Mouse (Mus musculus): ENCODE measurements around the gene Vmn1r214. TPM values are rescaled to one million over a fixed set of nuclear protein-coding genes. Genes with fewer than 3 reads are reported as not detected.

The Vmn1r214 gene
- not detected in 2 replicates for polyA plus RNA-seq (2015; fragmentation: Nextera tagmentation; extraction: Ambion mirVana)

- Histone ChIP-seq H3K9ac (replicated peaks) (no peak within 1 kb of the TSS), H3K9me3 (no peaks in the 10 kb centered on the region), H3K4me3 (replicated peaks) (no peak within 1 kb of the TSS), H3K27ac (no peak within 1 kb of the TSS), H3K36me3 (no peaks in the 10 kb centered on the region), H3K4me1 (replicated peaks) (no peaks in the 10 kb centered on the region), H3K27me3 (no peaks in the 10 kb centered on the region), H3K4me2 (replicated peaks) (no peak within 1 kb of the TSS)
- WGBS: 92% methylated on average over 3 of the region's 3 CpGs
- no peak for ATAC-seq
Observed at GRCm38 (mm10) chr13:23030118-23030517, at the start of gene Vmn1r214. Vmn1r214 (plus strand) TSS chr13:23030418.

DNA sequence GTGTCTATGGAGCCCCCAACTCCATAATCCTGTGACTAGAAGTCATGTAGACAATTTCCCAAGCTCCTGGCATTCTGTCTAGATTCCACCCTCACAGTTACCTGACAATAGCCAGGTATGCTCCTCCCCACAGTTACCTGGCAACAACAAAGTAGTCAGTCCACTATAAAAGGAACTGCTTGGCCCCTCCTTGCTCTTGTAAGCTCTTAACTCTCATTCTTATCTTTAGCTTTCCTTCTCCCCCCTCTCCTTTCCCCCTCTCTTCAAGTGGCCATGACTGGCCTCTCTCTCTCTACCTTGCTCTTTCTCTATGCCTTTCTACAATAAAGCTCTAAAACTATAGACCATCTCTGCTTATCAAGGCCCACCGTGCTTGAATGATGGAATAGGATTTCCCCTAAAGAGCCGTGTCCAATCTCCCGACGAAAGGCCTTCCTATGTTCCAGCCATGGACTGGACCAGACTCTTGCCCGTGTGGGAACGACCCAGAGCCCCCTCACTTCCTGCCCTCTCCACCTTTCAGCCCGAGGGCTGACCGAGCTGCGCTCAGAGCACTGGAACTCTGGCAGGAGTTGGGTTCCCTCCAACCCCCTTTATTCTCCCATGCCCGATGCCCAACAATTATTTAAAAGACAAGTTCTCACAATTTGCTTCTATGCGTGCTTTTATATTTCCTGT lies 39.9 kb upstream of the Vmn1r214 start:
- 90% methylated on average over 11 of the region's 11 CpGs for WGBS
- Histone ChIP-seq H3K27me3 (no peaks in the 10 kb centered on the region), H3K9ac (replicated peaks) (no peak overlapping the region), H3K4me2 (replicated peaks) (no peak overlapping the region), H3K27ac (no peak overlapping the region), H3K36me3 (no peaks in the 10 kb centered on the region), H3K9me3 (no peaks in the 10 kb centered on the region), H3K4me1 (replicated peaks) (no peaks in the 10 kb centered on the region), H3K4me3 (replicated peaks) (no peak overlapping the region)
- ATAC-seq: no peak

DNA sequence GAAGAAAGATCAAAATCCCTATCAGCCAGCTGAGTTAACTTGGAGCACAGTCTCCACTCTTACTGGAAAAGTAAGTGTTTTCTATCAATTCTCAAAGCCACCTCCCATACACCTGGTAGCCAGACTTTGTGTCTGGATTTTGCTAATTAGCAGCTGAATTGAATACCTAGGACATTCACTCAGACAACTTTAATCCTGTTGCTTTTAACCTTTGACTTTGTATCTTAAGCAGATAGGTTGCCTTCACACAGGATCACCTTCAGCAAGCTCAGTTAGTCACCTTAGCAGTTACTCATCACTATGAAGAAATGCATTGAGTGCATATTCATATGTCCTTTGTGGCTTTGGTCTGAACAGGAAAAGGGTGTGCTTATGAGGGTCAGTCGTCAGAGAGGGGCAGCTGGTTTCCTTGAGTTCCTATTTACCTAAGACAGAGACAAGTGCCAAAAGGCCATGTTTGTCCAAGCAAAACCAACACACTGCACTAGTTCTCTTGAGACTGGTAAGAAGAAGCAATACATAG lies 38.0 kb upstream of the Vmn1r214 start:
- no peak overlapping the region for H3K9ac ChIP-seq (replicated peaks)
- H3K9me3 ChIP-seq: no peaks in the 10 kb centered on the region
- no peaks in the 10 kb centered on the region for H3K27me3 ChIP-seq
- no peak overlapping the region for H3K4me3 ChIP-seq (replicated peaks)
- WGBS: 35% methylated on average over 1 of the region's 1 CpGs
- no peak overlapping the region for H3K4me2 ChIP-seq (replicated peaks)
- H3K4me1 ChIP-seq (replicated peaks): no peaks in the 10 kb centered on the region
- ATAC-seq: no peak
- no peak overlapping the region for H3K27ac ChIP-seq
- no peaks in the 10 kb centered on the region for H3K36me3 ChIP-seq

GRCm38 (mm10) chr13:22992721-22993120 lies 37.5 kb upstream of the Vmn1r214 start:
- no peaks in the 10 kb centered on the region for H3K36me3 ChIP-seq
- no peaks in the 10 kb centered on the region for H3K27me3 ChIP-seq
- H3K4me3 ChIP-seq (replicated peaks): no peak overlapping the region
- no peak overlapping the region for H3K27ac ChIP-seq
- ATAC-seq: no peak
- H3K9ac ChIP-seq (replicated peaks): no peak overlapping the region
- 68% methylated on average over 2 of the region's 2 CpGs for whole genome bisulfite sequencing
- no peaks in the 10 kb centered on the region for H3K4me1 ChIP-seq (replicated peaks)
- H3K9me3 ChIP-seq: no peaks in the 10 kb centered on the region
- H3K4me2 ChIP-seq (replicated peaks): no peak overlapping the region

- Histone ChIP-seq H3K27me3 (no peaks in the 10 kb centered on the region), H3K9me3 (no peaks in the 10 kb centered on the region; the same call in 1 of the 2 replicates), H3K36me3 (no peaks in the 10 kb centered on the region), H3K4me3 (replicated peaks) (no peak within 1 kb of the TSS), H3K4me2 (replicated peaks) (no peak within 1 kb of the TSS), H3K9ac (replicated peaks) (no peak within 1 kb of the TSS), H3K4me1 (replicated peaks) (no peaks in the 10 kb centered on the region), H3K27ac (no peak within 1 kb of the TSS)
- no peak for ATAC-seq
- 95% methylated on average over 1 of the region's 1 CpGs for WGBS
Observed at GRCm38 (mm10) chr13:23007356-23007755, 22.9 kb upstream of the Vmn1r214 start, which contains the start of gene Vmn1r213. Vmn1r213 (plus strand) TSS chr13:23007656.

- no peak overlapping the region for H3K4me2 ChIP-seq (replicated peaks)
- H3K9me3 ChIP-seq: no peaks in the 10 kb centered on the region
- ATAC-seq: no peak
- no peaks in the 10 kb centered on the region for H3K4me1 ChIP-seq (replicated peaks)
- no peaks in the 10 kb centered on the region for H3K27me3 ChIP-seq
- no peak overlapping the region for H3K9ac ChIP-seq (replicated peaks)
- H3K4me3 ChIP-seq (replicated peaks): no peak overlapping the region
- no peak overlapping the region for H3K27ac ChIP-seq
- no peaks in the 10 kb centered on the region for H3K36me3 ChIP-seq
Observed at GRCm38 (mm10) chr13:23018158-23018557, 12.1 kb upstream of the Vmn1r214 start.

- Histone ChIP-seq H3K27ac (no peak overlapping the region), H3K4me2 (replicated peaks) (no peak overlapping the region), H3K36me3 (no peaks in the 10 kb centered on the region), H3K27me3 (no peaks in the 10 kb centered on the region), H3K9ac (replicated peaks) (no peak overlapping the region), H3K9me3 (no peaks in the 10 kb centered on the region), H3K4me1 (replicated peaks) (no peaks in the 10 kb centered on the region), H3K4me3 (replicated peaks) (no peak overlapping the region)
- no peak for ATAC-seq
Observed at GRCm38 (mm10) chr13:23024812-23025211, 5.4 kb upstream of the Vmn1r214 start.

DNA sequence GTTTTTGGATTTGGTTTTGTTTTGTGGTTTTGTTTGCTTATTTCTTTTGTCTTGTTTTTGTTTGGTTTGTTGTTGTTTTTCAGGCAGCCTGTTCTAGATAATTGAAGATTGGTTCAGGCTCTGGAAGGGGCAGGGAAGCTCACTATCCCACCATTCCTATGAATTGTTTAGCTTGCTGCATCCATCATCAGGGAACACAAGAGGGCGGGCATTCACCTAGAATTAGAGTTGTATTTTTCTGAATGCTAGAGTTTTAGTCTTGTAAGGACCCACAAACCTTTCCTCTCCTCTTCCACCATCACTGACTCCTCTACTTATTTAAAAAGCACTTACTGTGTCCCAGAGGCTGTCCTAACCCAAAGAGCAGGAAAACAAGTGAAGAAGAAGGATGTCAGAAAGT lies 27.6 kb downstream of the Vmn1r214 start:
- 54% methylated on average over 1 of the region's 1 CpGs for WGBS
- Histone ChIP-seq H3K36me3 (no peaks in the 10 kb centered on the region), H3K9me3 (no peaks in the 10 kb centered on the region), H3K27ac (no peak overlapping the region), H3K4me1 (replicated peaks) (no peaks in the 10 kb centered on the region), H3K4me2 (replicated peaks) (no peak overlapping the region), H3K27me3 (no peaks in the 10 kb centered on the region), H3K9ac (replicated peaks) (no peak overlapping the region), H3K4me3 (replicated peaks) (no peak overlapping the region)
- no peak for ATAC-seq

- Histone ChIP-seq H3K9me3 (no peaks in the 10 kb centered on the region), H3K4me2 (replicated peaks) (no peak within 1 kb of the TSS), H3K27me3 (no peaks in the 10 kb centered on the region), H3K27ac (no peak within 1 kb of the TSS), H3K4me3 (replicated peaks) (no peak within 1 kb of the TSS), H3K4me1 (replicated peaks) (no peaks in the 10 kb centered on the region), H3K36me3 (no peaks in the 10 kb centered on the region), H3K9ac (replicated peaks) (no peak within 1 kb of the TSS)
- ATAC-seq: no peak
- 68% methylated on average over 1 of the region's 1 CpGs for WGBS
Observed at GRCm38 (mm10) chr13:23067725-23068124, 37.5 kb downstream of the Vmn1r214 start, which contains the start of gene Vmn1r215. Vmn1r215 (plus strand) TSS chr13:23068025.

DNA sequence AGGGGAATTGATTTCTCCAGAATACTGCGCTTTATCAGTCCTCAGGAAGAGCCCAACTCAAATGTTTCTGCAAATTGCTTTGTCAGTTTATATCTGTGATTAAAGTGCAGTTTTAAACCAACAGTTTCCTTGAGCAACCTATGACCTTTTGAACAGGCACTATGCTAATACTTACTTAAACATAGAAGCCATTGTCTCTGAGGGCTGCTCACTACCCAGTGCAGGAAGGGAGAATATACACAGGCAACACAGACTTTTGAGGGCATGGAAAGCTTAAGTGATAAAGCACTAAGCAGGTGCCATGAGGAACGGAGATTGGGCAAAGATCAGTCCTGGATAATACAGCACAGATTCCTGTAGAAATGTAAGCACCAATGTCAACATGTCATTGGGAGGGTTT lies 39.1 kb downstream of the Vmn1r214 start:
- no peaks in the 10 kb centered on the region for H3K9me3 ChIP-seq
- H3K36me3 ChIP-seq: no peaks in the 10 kb centered on the region
- H3K27me3 ChIP-seq: no peaks in the 10 kb centered on the region
- ATAC-seq: no peak
- no peak overlapping the region for H3K4me2 ChIP-seq (replicated peaks)
- H3K27ac ChIP-seq: no peak overlapping the region
- H3K4me3 ChIP-seq (replicated peaks): no peak overlapping the region
- WGBS: 96% methylated on average over 2 of the region's 2 CpGs
- H3K9ac ChIP-seq (replicated peaks): no peak overlapping the region
- no peaks in the 10 kb centered on the region for H3K4me1 ChIP-seq (replicated peaks)

All from midbrain, embryonic 13.5 days (tissue).